Mouse (Mus musculus): ENCODE measurements around the gene Sele. TPM values are rescaled to one million over a fixed set of nuclear protein-coding genes. Genes with fewer than 3 reads are reported as not detected.

The Sele gene
- 1.8 TPM for polyA plus RNA-seq (2014; fragmentation: Illumina TruSeq; extraction: RNeasy Lipid Tissue Mini Kit (QIAGEN cat#74804); ENCODE audit: low read depth, low replicate concordance)

DNA sequence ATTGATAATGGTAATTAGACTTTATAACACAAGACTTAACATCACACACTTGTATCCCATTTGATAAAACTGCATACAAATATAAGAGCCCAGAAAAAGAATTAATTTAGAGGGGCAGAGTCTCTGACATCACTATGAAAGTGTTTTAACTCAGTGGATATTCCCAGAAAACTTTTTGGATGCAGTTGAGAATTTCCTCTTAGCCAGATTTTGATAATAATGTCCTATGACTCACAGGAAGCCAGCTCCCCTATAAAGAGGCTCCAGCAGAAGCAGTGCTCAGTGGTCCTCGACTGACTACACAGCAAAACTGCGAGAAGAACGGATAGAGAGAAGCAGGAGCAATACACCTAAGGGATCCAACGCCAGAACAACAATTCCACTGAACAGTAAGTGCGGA, at the start of gene Sele:
Gene Sele (plus strand): TSS at position 301 of the 400 bp plus-strand sequence.

GRCm38 (mm10) chr1:164061925-164062324, 13.9 kb downstream of the Sele start, which contains the start of gene Sell:
Gene Sell (plus strand): TSS chr1:164061982.

Other genes with a start within 250 kb of the Sele start
- 18.0 TPM for gene Scyl3, start 119.1 kb upstream of the Sele start, polyA plus RNA-seq (2014; fragmentation: Illumina TruSeq; extraction: RNeasy Lipid Tissue Mini Kit (QIAGEN cat#74804); ENCODE audit: low read depth, low replicate concordance)
- 22.5 TPM for gene BC055324, start 53.4 kb upstream of the Sele start, polyA plus RNA-seq (2014; fragmentation: Illumina TruSeq; extraction: RNeasy Lipid Tissue Mini Kit (QIAGEN cat#74804); ENCODE audit: low read depth, low replicate concordance)
- gene Mettl18, start 53.3 kb upstream of the Sele start, polyA plus RNA-seq (2014; fragmentation: Illumina TruSeq; extraction: RNeasy Lipid Tissue Mini Kit (QIAGEN cat#74804); ENCODE audit: low read depth, low replicate concordance) = 7.6 TPM
- gene Sell, start 13.7 kb downstream of the Sele start, polyA plus RNA-seq (2014; fragmentation: Illumina TruSeq; extraction: RNeasy Lipid Tissue Mini Kit (QIAGEN cat#74804); ENCODE audit: low read depth, low replicate concordance) = 10.5 TPM
- gene Selp, start 67.0 kb downstream of the Sele start, polyA plus RNA-seq (2014; fragmentation: Illumina TruSeq; extraction: RNeasy Lipid Tissue Mini Kit (QIAGEN cat#74804); ENCODE audit: low read depth, low replicate concordance) = 0.76 TPM
- gene F5, start 103.6 kb downstream of the Sele start, polyA plus RNA-seq (2014; fragmentation: Illumina TruSeq; extraction: RNeasy Lipid Tissue Mini Kit (QIAGEN cat#74804); ENCODE audit: low read depth, low replicate concordance) = 7.7 TPM
- 21.9 TPM for gene Slc19a2, start 200.8 kb downstream of the Sele start, polyA plus RNA-seq (2014; fragmentation: Illumina TruSeq; extraction: RNeasy Lipid Tissue Mini Kit (QIAGEN cat#74804); ENCODE audit: low read depth, low replicate concordance)
- 712 TPM for gene Ccdc181, start 227.4 kb downstream of the Sele start, polyA plus RNA-seq (2014; fragmentation: Illumina TruSeq; extraction: RNeasy Lipid Tissue Mini Kit (QIAGEN cat#74804); ENCODE audit: low read depth, low replicate concordance)

All from testis, adult 10 weeks (tissue).